Mouse (Mus musculus) embryonic fibroblast, embryonic 13.5 days (primary cell): ENCODE measurements at regions not wholly inside any gene's neighbourhood (a gene's known extent, or its start where the extent isn't known, plus 50 kb on each side); places are given as distances from the start of the nearest gene placed in this dataset.
A peak's percentile ranks its signal among the peaks of the same experiment; 100 is the strongest.

Experiments used
- H3K27ac ChIP-seq: 2 replicates; pipeline ENCODE4 v1.5.1; 2012; ENCODE audit warnings: low read length, control low read depth, inconsistent platforms; ENCODE audit not compliant: insufficient read depth
- H3K4me1 ChIP-seq: 2 replicates; pipeline ENCODE4 v1.6.1; 2011; ENCODE audit warnings: low read length; ENCODE audit not compliant: control insufficient read depth, insufficient read depth
- H3K4me3 ChIP-seq: 2 replicates; pipeline ENCODE4 v1.5.1; 2011; ENCODE audit warnings: mild to moderate bottlenecking, control low read depth, low read length; ENCODE audit not compliant: insufficient read depth
- CTCF ChIP-seq: IDR thresholded peaks from 2 replicates; pipeline ENCODE4 v1.5.1; 2011; ENCODE audit warnings: mild to moderate bottlenecking, control low read depth, low read length, moderate library complexity, borderline replicate concordance; ENCODE audit not compliant: insufficient read depth
- POLR2A ChIP-seq: IDR thresholded peaks from 2 replicates; pipeline ENCODE4 v1.6.1; 2011; ENCODE audit warnings: low read depth, mild to moderate bottlenecking, control low read depth, low read length, moderate library complexity

GRCm38 (mm10) chr15:7508535-7508934 is 110.3 kb upstream of the Egflam start:
- Histone ChIP-seq H3K27ac (no peak overlapping the region), H3K4me3 (no peak overlapping the region), H3K4me1 (no peaks in the 10 kb centered on the region)
- TF ChIP-seq CTCF: no peak
- TF ChIP-seq POLR2A: no peak

GRCm38 (mm10) chr15:7514743-7515273 is 116.6 kb upstream of the Egflam start:
- no peaks in the 10 kb centered on the region for H3K4me1 ChIP-seq
- TF ChIP-seq POLR2A: no peak
- no peak for TF ChIP-seq CTCF
- H3K4me3 ChIP-seq: no peak overlapping the region
- H3K27ac ChIP-seq: no peak overlapping the region

- H3K4me3 ChIP-seq: no peak overlapping the region
- H3K27ac ChIP-seq: no peak overlapping the region
- no peaks in the 10 kb centered on the region for H3K4me1 ChIP-seq
- no peak for TF ChIP-seq POLR2A
- TF ChIP-seq CTCF: no peak
These were observed 123.4 kb upstream of the Egflam start for GRCm38 (mm10) chr15:7521611-7522010.

DNA sequence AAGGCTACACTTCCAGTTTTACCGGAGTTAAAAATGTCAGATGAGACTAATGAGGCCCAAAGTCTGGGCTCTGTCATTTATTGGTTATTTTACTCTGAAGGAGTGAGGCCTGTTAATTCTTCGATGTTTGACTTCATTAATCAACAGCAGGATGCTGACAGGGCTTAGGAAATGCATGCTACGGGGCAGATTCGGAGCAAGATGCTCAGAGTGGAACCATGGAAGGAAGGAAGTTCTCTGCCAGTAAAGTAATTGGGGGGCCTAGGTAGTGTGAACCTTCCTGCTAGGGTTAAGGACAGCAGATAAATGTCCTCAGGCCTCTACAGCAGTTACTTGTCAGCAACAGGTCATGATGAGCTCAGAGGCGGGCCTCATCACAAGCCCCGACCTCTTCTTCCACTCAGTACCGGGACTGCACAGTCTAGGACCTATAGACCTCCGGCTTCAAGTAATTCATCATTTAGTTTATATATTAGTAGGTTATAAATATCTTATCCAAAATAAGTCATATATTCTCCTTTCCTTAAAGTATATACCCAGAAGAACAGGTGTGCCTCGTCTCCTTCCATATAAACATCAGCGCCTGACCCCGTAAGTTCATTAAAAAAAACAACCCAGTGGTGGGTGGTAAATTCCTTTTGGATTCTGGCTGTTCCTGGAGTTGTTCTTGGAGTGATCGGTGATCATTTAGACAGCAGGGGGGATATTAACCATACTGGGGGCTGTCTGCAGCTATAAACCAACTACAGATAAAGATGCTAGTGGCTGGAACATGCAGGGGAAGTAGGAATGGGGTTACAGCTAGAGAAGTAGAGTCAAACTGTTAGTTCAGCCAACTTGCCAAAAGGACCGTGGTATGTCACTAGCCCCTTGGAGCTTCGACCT is 124.9 kb upstream of the Egflam start:
- Histone ChIP-seq H3K4me3 (no peak overlapping the region), H3K27ac (no peak overlapping the region), H3K4me1 (no peaks in the 10 kb centered on the region)
- TF ChIP-seq CTCF (no peak), POLR2A (no peak)

- TF ChIP-seq POLR2A (no peak), CTCF (no peak)
- Histone ChIP-seq H3K27ac (no peak overlapping the region), H3K4me1 (no peaks in the 10 kb centered on the region), H3K4me3 (no peak overlapping the region)
These were observed 132.9 kb upstream of the Egflam start for GRCm38 (mm10) chr15:7530959-7531588.

DNA sequence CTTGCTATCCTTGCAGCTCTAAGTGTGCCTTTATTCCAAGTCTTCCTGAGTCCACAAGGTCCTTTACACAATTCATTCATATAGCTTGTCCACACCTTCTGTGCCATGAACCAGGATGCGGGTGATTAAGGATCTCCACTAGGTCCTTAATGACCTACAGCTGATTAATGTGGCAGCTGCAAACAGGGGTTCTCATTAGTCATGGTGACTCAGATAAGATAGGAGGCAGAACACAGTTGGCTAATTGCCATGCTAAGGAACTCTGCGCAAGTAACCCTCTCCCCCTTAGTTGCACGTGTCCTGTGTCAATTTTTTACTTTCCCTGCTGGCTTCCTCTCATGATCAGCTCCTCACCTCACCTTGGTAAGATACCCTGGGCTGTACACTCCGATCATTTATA is 139.7 kb upstream of the Egflam start:
- Histone ChIP-seq H3K4me1 (no peaks in the 10 kb centered on the region; the same call in 1 of the 2 replicates), H3K27ac (no peak overlapping the region), H3K4me3 (no peak overlapping the region)
- no peak for TF ChIP-seq POLR2A

- H3K4me1 ChIP-seq: peaks cover 2% of the 10 kb centered on the region; the same call in 1 of the 2 replicates
- no peak for TF ChIP-seq POLR2A
- TF ChIP-seq CTCF: no peak
These were observed 155.1 kb upstream of the Egflam start for GRCm38 (mm10) chr15:7553190-7553895.

GRCm38 (mm10) chr15:7554433-7554832 is 156.2 kb upstream of the Egflam start:
- peaks cover 2% of the 10 kb centered on the region; the same call in 1 of the 2 replicates for H3K4me1 ChIP-seq
- H3K4me3 ChIP-seq: no peak overlapping the region
- TF ChIP-seq CTCF (no peak), POLR2A (no peak)
- H3K27ac ChIP-seq: no peak overlapping the region

More at GRCm38 (mm10) chr15:7553190-7553895, 155.1 kb upstream of the Egflam start:
- H3K27ac ChIP-seq: peak overlapping the region; percentile 82
- no peak overlapping the region for H3K4me3 ChIP-seq

GRCm38 (mm10) chr15:7563279-7563678 is 165.1 kb upstream of the Egflam start:
- Histone ChIP-seq H3K27ac (no peak overlapping the region), H3K4me1 (no peaks in the 10 kb centered on the region), H3K4me3 (no peak overlapping the region)
- TF ChIP-seq CTCF (no peak), POLR2A (no peak)

- no peak for TF ChIP-seq POLR2A
- no peak for TF ChIP-seq CTCF
- Histone ChIP-seq H3K4me3 (no peak overlapping the region), H3K27ac (no peak overlapping the region), H3K4me1 (no peaks in the 10 kb centered on the region)
These were observed 165.5 kb upstream of the Egflam start for GRCm38 (mm10) chr15:7563726-7564125.
